Mouse (Mus musculus): ENCODE measurements around the gene Tnfrsf13b. TPM values are rescaled to one million over a fixed set of nuclear protein-coding genes. Genes with fewer than 3 reads are reported as not detected.

Tnfrsf13b gene
- total RNA-seq, 2 experiments from 2014 or later: 0.13 to 0.22 TPM

DNA sequence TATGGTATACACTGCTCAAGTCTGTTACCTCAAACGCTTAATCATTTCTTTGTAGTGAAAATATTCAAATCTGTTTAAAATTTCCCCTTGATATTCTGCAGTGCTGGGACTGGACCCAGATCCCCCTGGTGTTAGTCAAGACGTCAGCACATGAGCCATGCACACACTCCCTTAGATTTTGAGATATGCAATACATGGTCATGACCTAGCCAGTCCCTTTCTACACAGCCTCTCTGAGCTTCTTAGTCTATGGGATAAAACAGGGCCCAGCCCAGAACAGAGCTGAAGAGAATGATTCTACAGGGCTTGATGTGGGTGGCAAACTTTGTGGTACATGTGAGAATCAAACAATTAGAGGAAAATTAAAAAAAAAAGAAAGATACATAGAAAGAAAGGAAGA, 15.1 kb downstream of the Tnfrsf13b start:
- intact Hi-C loops (cut with DNase I): no loop called here
- no peak overlapping the region for H3K4me3 ChIP-seq
- DNase-seq: no peak
- H3K27ac ChIP-seq: no peak overlapping the region
- TF ChIP-seq CTCF (IDR thresholded peaks at IDR 0.05): no peak

DNA sequence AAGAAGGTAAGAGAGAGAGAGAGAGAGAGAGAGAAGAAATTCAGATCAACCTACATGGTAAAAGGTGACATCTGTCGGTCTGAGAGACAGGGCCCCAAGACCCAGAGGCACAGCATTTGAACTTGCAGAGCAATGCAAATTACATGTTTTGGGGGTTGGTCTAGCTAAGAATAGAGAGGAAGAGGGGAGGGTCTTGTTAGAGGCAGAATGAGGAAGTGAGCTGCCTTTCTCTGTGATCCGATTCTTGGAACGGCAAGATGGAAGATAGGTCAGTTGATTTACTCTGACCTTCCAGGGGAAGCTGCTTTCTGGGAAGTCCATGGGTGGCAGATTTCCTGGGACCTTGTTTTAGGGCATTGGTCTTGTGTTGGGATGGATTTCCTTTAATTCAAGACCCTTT, 15.7 kb downstream of the Tnfrsf13b start:
- intact Hi-C loops (cut with DNase I): no loop called here
- TF ChIP-seq CTCF (IDR thresholded peaks at IDR 0.05): no peak
- Histone ChIP-seq H3K27ac (0 out of 2 replicates have a peak overlapping the region, but pooled peaks have one; percentile 38), H3K4me3 (peak overlapping the region; percentile 42)
- no peak for DNase-seq

DNA sequence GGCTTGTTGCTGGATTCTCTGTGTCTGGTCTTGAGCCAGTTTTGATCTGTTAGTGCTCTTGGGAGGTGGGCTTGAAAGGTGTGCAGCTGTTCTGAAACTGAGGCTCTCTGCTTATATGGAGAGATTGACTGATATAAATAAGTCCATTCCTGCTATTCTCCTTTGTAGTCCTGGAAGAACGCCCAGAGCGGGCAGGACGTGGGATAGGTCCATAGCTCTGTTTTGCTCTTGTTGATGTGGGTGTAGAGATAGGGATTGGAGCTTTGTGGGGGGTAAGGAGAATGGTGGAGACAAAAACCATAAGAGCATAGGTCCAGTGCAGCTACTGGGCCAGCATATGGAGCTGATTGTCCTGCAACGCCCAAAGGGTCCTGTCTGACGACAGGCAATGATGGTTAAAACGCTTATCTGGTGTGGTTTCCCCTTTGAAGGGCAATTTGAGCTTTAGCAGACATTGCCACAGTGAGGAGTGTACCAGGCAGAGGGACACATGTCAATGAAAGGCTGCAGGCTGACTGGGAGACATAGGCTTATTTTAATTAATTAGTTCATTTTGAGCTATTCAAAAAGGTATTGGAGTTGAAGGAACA, 16.5 kb downstream of the Tnfrsf13b start:
- DNase-seq: no peak
- Histone ChIP-seq H3K4me3 (peak overlapping the region; percentile 42), H3K27ac (peak overlapping the region; percentile 38; the same call in 1 of the 2 replicates)
- TF ChIP-seq CTCF (IDR thresholded peaks at IDR 0.05): no peak
- intact Hi-C loops (cut with DNase I): no loop called here

DNA sequence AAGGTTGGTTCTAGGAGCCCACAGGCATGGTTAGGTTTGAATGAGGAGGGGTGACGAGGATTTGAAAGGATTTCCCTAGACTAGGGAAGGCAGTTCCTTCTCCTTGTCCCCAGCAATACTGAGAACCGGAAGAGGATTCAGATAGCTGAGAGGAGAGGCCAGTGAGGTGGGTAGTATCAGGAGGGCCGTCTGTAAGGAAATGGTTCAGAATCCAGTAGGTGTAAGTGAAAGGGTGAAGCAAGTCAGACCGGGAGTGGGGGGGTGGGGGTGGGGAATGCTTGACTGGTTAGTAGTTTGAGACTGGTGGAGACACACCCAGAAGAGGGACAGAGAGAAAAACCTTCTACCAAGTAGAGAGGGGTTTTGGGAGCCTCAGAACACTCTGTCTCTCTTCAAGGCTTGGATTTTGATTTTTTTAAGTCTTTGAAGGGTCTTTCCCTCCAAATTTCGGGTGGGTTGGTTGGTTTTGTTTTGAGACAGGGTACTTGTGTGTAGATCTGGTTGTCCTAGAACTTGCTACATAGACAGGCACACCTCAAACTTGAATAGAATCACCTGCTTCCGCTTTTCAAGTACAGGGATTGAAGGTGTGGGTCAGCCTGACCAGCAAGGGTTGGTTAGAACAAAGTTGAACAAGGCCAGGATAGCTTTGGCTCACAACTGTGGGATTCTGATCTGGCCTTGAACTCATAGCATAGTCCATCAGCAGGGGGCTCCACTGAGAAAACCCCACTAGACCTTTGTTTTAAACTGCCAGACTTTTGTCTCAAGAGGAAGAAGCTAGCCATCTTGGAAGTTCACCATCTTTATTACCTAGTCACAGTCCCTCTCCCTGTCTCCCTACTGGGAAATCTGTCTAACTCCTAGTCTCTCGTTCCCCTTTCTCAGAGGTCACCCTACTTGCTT, 17.3 kb downstream of the Tnfrsf13b start:
- intact Hi-C loops (cut with DNase I): no loop called here
- no peak for DNase-seq
- 0 out of 2 replicates have a peak, but pooled peaks have one; percentile 19 for TF ChIP-seq CTCF (IDR thresholded peaks at IDR 0.05)
- H3K27ac ChIP-seq: no peak overlapping the region
- H3K4me3 ChIP-seq: no peak overlapping the region

DNA sequence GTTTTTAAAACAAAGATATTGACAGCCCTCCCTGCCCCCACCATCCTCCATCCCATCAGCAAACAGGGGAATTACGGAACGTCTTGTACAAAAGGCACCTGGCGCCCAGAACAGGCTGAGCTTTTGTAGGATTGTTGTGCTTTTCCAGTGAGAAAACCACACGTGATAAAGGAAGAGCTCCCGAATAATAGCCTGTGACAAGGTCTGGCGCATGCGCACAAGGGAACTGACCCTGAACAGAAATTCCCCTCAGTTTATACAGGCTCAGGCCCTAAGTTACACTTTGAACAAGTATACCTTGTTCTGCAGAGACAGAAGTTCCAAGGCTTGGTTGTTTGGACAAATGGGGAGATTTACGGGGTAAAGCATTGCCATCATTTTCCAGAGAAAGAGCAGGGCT, 19.0 kb downstream of the Tnfrsf13b start:
- intact Hi-C loops (cut with DNase I): no loop called here
- no peak for DNase-seq
- TF ChIP-seq CTCF (IDR thresholded peaks at IDR 0.05): no peak
- no peak overlapping the region for H3K4me3 ChIP-seq
- no peak overlapping the region for H3K27ac ChIP-seq

DNA sequence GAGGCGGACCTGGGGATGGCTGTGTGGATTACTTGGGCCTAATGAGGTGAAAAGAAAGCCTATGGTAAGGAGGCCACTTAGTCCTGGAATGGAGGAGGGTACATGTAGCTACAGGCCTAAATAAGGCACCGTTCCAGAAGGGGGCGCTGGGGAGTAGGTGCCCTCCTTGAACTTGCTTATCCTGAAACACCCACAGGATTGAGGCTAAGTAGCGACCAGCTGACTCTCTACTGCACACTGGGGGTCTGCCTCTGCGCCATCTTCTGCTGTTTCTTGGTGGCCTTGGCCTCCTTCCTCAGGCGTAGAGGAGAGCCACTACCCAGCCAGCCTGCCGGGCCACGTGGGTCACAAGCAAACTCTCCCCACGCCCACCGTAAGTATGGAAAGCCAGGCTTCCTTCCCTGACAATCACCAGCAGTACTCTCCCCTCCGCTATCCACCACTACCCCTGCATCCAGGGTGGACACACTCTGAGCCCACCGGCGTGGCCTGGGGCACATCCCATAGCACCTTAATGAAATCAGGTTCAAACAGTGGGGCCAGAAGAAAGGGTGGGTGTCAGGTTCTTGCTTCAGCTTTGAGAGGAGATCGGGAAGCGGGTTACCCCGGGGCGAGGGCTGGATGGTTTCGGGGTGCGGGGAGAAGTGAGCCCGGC, 20.2 kb downstream of the Tnfrsf13b start:
- TF ChIP-seq CTCF (IDR thresholded peaks at IDR 0.05): peak; percentile 36; the same call in 1 of the 2 replicates
- intact Hi-C loops (cut with DNase I): no loop called here
- DNase-seq: peak; percentile 44
- Histone ChIP-seq H3K4me3 (peak overlapping the region; percentile 59), H3K27ac (no peak overlapping the region)

DNA sequence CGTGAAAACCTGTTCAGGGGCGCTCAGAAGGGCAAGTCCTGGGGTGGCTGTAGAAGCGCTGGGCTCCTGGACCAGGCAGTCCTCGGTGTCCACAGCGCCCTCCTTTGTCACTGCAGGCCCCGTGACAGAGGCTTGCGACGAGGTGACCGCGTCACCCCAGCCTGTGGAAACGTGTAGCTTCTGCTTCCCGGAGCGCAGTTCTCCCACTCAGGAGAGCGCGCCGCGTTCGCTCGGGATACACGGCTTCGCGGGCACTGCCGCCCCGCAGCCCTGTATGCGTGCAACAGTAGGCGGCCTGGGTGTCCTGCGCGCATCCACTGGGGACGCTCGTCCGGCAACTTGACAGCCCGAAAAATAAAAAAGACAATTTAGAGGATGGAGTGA, 20.7 kb downstream of the Tnfrsf13b start:
- Histone ChIP-seq H3K27ac (no peak overlapping the region), H3K4me3 (peak overlapping the region; percentile 59)
- TF ChIP-seq CTCF (IDR thresholded peaks at IDR 0.05): peak; percentile 19; the same call in 1 of the 2 replicates
- DNase-seq: peak; percentile 50
- intact Hi-C loops (cut with DNase I): no loop called here

DNA sequence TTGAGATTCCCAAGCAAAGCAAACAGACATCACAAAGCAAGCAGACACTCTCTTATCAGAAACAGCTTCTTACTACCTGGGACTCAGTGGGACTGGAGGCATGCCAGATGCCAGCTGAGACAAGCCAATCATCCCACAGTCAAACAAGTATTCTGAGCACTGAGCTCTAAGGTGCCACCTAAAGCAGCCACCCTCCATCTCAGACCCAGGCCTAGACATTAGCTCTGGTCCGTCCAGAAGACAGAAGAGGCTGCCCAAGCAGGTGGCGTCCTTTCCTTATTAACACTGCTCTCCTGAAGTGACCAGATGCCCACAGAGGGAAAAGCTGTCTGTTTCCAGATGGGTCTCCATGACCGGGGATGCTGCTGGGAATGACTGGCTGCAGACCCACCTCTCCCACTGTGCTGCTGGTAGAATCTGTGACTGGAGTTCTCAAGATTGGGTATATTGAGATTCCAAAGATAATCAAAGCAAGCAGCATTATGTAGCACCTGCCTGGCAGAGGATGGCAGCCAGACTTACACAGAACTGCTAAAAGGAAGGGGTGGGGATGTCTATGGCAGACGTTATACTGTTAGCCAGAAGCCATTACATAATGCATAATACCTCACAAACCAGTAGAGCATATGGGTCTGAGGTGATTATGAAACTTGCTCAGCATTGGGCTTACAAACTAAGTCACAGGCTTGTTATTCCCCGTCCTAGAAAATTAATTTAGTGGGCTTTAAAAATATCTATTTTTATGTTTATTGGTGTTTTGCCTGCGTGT, 23.9 kb downstream of the Tnfrsf13b start:
- no peak for TF ChIP-seq CTCF (IDR thresholded peaks at IDR 0.05)
- intact Hi-C loops (cut with DNase I): no loop called here

DNA sequence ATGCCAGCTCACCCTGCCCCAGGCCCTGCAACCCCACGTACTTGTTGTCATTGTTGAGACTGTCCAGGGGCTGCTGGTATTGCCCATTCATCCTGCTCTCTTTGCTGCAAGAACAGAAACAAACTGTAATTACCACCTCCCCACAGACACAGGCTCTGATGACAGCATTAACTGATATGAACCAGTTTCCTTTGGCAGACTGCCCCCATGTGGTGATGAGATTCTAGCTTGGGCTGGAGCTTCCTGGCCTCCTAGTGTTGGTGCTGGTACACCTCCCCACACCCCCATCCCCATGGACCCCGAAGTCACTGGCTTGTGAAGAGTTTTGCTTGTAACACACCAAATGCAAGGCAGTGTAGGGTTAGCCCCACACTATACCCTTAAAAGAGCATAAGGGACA, 29.2 kb downstream of the Tnfrsf13b start:
- DNase-seq: peak; percentile 38
- intact Hi-C loops (cut with DNase I): loop anchor here (5.0 kb wide), 1 partner anchor 48 kb away; no protein-coding TSS in a partner anchor
- Histone ChIP-seq H3K4me3 (no peak overlapping the region), H3K27ac (no peak overlapping the region)
- peak; percentile 44 for TF ChIP-seq CTCF (IDR thresholded peaks at IDR 0.05)

More for the DNA sequence above, 23.9 kb downstream of the Tnfrsf13b start:
- no peak for DNase-seq
- Histone ChIP-seq H3K4me3 (no peak overlapping the region), H3K27ac (no peak overlapping the region)

DNA sequence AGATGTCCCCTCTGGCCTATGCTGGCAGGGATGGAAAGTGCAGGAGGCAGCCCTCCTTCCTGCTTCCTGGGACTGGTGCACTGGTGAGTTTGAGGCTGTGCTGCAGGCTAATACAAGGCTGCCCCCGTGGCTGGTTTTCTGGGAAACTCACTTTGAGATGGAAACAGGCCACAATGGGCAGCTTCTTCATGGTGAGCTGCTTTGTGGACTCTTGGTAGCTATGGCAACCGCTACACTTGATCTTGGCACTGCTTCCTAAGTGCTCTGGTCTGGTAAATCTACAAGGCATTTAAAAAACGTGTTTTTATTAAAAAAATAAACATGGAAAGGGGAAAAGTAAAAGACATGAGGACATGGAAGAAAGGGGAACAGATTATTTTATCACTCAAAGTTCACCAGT, 31.6 kb downstream of the Tnfrsf13b start:
- DNase-seq: no peak
- Histone ChIP-seq H3K27ac (no peak overlapping the region), H3K4me3 (no peak overlapping the region)
- no peak for TF ChIP-seq CTCF (IDR thresholded peaks at IDR 0.05)
- intact Hi-C loops (cut with DNase I): loop anchor here (5.0 kb wide), 1 partner anchor 51 kb away; no protein-coding TSS in a partner anchor

DNA sequence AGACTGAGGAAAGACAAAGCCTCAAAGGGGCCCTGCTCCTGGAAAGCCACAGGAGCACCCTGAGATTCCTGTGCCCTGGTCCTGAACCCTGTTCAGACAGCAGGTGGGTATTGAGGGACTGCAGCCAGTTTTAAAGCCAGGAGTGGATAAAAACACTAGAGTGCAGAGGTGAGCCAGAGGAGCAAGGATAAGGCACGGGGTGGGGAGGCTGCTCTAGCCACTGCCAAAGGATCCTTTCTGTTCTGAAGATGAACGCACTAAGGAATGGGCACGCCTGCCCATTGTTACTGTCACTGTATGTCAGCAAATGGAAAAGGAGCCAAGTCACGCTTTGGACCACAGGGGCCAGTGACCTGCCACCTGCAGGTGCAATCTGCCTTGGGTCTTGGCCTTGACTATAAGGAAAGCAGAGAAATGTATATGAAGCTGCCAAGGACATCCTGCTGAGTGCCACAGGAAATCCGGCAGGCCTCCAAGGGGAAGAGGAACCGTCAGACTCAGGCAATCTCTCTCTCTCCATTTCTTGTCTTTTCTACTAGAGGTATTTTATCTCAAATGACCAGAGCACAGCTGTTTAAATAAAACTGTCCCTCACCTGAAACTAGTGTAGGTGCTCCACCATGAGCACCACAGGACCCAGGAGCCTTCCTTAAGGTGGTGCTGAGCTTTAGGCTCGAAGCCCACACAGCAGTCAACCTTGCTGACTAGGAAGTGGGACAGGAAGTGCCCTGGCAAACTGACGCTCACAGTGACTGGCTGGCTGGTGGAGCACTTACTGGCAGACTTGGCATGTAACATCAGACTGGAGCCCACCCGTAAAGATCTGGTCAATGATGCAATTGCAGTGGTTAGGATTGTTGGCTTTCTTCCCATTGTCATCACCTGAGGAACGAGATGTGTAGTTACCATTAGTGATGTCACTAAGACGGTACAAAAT, 33.5 kb downstream of the Tnfrsf13b start:
- no peak overlapping the region for H3K27ac ChIP-seq
- TF ChIP-seq CTCF (IDR thresholded peaks at IDR 0.05): no peak
- intact Hi-C loops (cut with DNase I): loop anchor here (5.0 kb wide), 1 partner anchor 53 kb away; no protein-coding TSS in a partner anchor

More for the DNA sequence above, 33.5 kb downstream of the Tnfrsf13b start:
- H3K4me3 ChIP-seq: no peak overlapping the region
- DNase-seq: no peak

Data from gastrocnemius, adult 2 months (tissue).